Mouse (Mus musculus) small intestine, adult 2 months (tissue): ENCODE measurements around the gene Zmym4. TPM values are rescaled to one million over a fixed set of nuclear protein-coding genes. Genes with fewer than 3 reads are reported as not detected.
"Not testable (repeated sequence)": the region's sequence is repeated elsewhere in the genome, so short reads cannot be mapped to it uniquely, and the experiment has no call there.

Experiments
- H3K27ac ChIP-seq: fragments of 200-500 bp; 2 replicates; pipeline ENCODE4 v1.5.1; 2012; ENCODE audit warnings: low read depth, low read length, control low read depth, inconsistent platforms; ENCODE audit not compliant: insufficient read depth
- H3K27me3 ChIP-seq: fragments of 200-500 bp; 2 replicates; pipeline ENCODE4 v1.6.1; 2012; ENCODE audit warnings: mild to moderate bottlenecking, moderate library complexity, low read length, inconsistent platforms; ENCODE audit not compliant: control insufficient read depth, insufficient read depth
- H3K36me3 ChIP-seq: fragments of 200-500 bp; 2 replicates; pipeline ENCODE4 v1.6.1; 2012; ENCODE audit warnings: mild to moderate bottlenecking, low read length, control low read depth, inconsistent platforms; ENCODE audit not compliant: control insufficient read depth, insufficient read depth
- H3K4me1 ChIP-seq: fragments of 200-500 bp; 2 replicates; pipeline ENCODE4 v1.6.1; 2012; ENCODE audit warnings: low read length, inconsistent platforms, mixed read lengths; ENCODE audit not compliant: control insufficient read depth, insufficient read depth, insufficient read length
- H3K4me3 ChIP-seq: fragments of 200-500 bp; 2 replicates; pipeline ENCODE4 v1.5.1; 2012; ENCODE audit warnings: low read depth, mild to moderate bottlenecking, control low read depth, inconsistent platforms, low read length, moderate library complexity
- CTCF ChIP-seq: fragments of 200-500 bp; IDR thresholded peaks from 2 replicates; pipeline ENCODE4 v1.5.1; 2012; ENCODE audit warnings: low read depth, mild to moderate bottlenecking, control low read depth, inconsistent platforms, low read length, moderate library complexity, mixed read lengths; ENCODE audit not compliant: insufficient replicate concordance, insufficient read length; ENCODE audit errors: extremely low read depth
- POLR2A ChIP-seq: fragments of 200-500 bp; IDR thresholded peaks from 2 replicates; pipeline ENCODE4 v1.6.1; 2012; ENCODE audit warnings: low read depth, mild to moderate bottlenecking, control low read depth, inconsistent platforms, low read length, moderate library complexity
- WGBS: fragments of 180-500 bp; shearing (Covaris S2); methylation state at CpG from one replicate; pipeline ENCODE4 v1.1.7; 2018; 5-methylcytosine and 5-hydroxymethylcytosine counted together
- polyA plus RNA-seq: library from polyadenylated mRNA; depleted of rRNA; stranded (reverse); fragments of >200 nt; gene quantifications from 2 replicates; pipeline ENCODE4 v1.2.3, GENCODE M21; 2012

Gene Zmym4
- polyA plus RNA-seq, 1 experiment = 0.74 TPM

DNA sequence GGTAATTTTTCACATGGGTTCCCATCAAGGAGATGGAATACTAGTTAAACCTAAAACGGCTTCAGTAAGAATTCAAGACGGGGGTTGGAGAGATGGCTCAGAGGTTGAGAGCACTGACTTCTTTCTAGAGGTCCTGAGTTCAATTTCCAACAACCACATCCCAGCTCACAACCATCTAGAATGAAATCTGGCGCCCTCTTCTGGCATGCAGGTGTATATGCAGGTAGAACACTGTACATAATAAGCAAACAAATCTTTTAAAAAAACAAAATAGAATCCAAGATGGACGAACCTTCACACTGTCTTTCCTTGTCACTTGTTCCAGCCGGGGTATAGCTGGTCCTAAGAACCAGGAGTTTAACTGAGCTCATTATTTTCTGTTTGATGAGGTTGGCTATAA, 24.4 kb upstream of the Zmym4 start:
- TF ChIP-seq POLR2A (no peak), CTCF (no peak)
- 61% methylated on average over 5 of the region's 5 CpGs for WGBS
- H3K4me3 ChIP-seq = no peak overlapping the region
- H3K4me1 ChIP-seq = no peaks in the 10 kb centered on the region
- H3K27ac ChIP-seq = no peak overlapping the region
- H3K27me3 ChIP-seq = no peaks in the 10 kb centered on the region
- H3K36me3 ChIP-seq = no peaks in the 10 kb centered on the region

DNA sequence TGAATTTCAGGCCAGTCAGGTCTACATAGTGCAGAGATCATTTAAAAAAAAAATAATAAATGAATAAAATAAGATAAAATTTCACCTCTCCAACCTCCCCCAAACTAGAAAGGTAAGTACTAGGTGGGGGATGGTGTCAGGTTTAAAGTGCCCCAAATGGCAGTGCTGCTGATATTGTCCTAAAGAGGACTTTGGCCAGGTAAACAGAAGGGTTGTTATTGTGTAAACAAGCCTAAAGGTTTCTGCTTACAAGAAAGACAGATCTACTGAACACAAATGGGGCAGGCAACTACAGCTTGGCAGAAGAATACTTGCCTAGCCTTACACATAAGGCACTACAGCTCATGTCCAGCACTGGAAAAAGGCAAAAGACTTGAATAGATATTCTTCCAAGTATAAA, 22.6 kb upstream of the Zmym4 start:
- no peak for TF ChIP-seq CTCF
- TF ChIP-seq POLR2A = no peak
- H3K4me3 ChIP-seq = no peak overlapping the region
- no peaks in the 10 kb centered on the region for H3K27me3 ChIP-seq
- H3K27ac ChIP-seq = no peak overlapping the region
- no peaks in the 10 kb centered on the region for H3K4me1 ChIP-seq
- H3K36me3 ChIP-seq = no peaks in the 10 kb centered on the region

DNA sequence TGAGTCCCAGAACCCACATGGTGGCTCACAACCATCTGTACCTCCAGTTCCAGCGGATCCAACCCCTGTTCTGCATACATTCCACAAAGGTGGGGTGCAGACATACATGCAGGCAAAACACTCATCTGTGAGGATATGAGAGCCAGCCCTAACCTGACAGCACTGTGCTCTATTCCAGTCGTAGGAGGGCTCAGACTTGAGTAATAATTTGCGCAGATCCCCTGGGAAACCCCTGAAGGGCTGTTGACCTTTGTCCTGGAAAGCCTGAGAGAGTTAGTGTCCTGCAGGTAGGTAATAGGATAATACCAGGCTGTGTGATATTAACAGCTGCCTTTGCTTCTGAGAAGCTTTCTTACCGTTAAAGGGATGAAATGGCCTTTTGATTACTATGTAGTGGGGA, 20.6 kb upstream of the Zmym4 start:
- WGBS = 67% methylated on average over 4 of the region's 4 CpGs
- Histone ChIP-seq H3K4me1 (no peaks in the 10 kb centered on the region), H3K4me3 (no peak overlapping the region), H3K27ac (no peak overlapping the region), H3K27me3 (no peaks in the 10 kb centered on the region), H3K36me3 (no peaks in the 10 kb centered on the region)
- TF ChIP-seq POLR2A (no peak), CTCF (no peak)

DNA sequence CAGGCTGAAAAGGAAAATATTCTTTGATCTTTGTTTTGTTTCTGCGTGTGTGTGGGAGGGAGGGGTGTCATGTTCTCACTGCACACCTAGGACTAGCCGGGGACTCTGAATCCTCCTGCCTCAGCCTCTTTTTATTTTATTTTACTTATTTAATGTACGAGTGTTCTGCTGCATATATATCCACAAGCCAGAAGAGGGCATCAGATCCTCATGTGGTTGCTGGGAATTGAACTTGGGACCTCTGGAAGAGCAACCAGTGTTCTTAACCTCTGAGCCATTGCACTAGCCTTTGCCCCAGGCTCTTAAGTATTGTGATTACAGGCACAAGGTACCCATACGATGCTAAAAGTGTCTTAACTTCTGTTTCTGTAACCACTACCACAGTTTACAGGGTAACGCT, 18.8 kb upstream of the Zmym4 start:
- Histone ChIP-seq H3K36me3 (no peaks in the 10 kb centered on the region), H3K27me3 (no peaks in the 10 kb centered on the region), H3K4me3 (no peak overlapping the region), H3K27ac (no peak overlapping the region), H3K4me1 (no peaks in the 10 kb centered on the region)
- WGBS = 80% methylated on average over 5 of the region's 5 CpGs
- TF ChIP-seq CTCF = no peak
- TF ChIP-seq POLR2A = no peak

DNA sequence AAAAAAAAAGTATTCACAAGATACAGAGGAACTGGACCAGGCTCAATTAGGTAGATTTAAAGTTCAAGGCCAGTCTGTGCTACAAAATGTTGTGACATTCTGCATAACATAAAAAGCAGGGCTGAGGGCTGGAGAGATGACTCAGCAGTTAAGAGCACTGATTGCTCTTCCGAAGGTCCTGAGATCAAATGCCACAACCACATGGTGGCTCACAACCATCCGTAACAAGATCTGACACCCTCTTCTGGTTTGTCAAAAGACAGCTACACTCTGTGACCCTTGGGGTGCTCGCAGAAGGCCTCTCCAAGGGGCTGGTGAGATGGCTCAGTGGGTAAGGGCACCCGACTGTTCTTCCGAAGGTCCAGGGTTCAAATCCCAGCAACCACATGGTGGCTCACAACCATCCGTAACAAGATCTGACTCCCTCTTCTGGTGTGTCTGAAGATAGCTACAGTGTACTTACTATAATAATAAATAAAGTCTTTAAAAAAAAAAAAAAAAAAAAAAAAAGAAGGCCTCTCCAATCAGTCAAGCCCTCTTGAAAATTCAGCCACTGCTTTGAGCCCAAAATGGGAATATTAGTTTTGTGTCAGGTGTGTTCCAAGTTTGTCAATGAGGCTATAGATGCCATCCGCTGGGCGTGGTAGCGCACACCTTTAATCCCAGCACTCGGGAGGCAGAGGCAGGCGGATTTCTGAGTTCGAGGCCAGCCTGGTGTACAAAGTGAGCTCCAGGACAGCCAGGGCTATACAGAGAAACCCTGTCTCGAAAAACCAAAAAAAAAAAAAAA, 16.0 kb upstream of the Zmym4 start:
- H3K27ac ChIP-seq, H3K36me3 ChIP-seq, H3K4me1 ChIP-seq, H3K27me3 ChIP-seq, H3K4me3 ChIP-seq: not testable (repeated sequence)
- WGBS = 86% methylated on average over 13 of the region's 13 CpGs

DNA sequence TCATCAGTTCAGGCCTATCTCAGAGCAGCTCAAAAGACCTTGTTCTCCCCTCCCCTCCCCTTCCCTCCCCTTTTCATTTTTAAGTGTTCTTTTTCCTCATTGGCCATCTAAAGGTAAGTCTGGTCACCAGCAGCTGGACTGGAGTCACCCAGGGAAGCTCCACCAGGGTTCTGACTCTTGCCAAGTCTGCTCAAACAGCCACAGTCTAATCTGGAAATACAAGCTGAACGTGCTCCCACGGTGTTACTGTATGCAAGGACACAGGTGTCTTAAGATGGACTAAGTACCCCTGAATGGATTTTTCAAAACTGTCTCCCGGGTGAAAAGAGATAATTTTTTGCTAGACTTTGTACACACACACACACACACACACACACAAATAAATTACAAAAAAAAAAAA, 15.4 kb upstream of the Zmym4 start:
- 34% methylated on average over 3 of the region's 3 CpGs for WGBS
- Histone ChIP-seq H3K4me3 (no peak overlapping the region), H3K27me3 (no peaks in the 10 kb centered on the region), H3K4me1 (no peaks in the 10 kb centered on the region), H3K36me3 (no peaks in the 10 kb centered on the region), H3K27ac (no peak overlapping the region)
- TF ChIP-seq CTCF (no peak), POLR2A (no peak)

DNA sequence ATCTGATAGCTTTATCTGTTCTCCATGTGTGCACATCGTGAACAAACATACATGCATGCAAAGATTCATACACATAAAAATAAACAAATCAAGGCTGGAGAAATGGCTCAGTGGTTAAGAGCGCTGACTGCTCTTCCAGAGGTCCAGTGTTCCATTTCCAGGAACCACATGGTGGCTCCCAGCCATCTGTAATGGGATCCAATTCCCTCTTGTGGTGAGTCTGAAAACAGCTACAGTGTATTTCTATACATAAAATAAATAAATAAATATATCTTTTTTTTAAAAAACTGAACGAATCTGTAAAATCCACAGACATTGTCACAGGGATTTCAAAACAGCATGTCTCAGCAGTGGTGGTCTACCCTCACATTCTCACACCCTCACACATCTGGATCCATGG, 10.8 kb upstream of the Zmym4 start:
- TF ChIP-seq CTCF (no peak), POLR2A (no peak)
- 72% methylated on average over 3 of the region's 3 CpGs for WGBS
- no peaks in the 10 kb centered on the region for H3K36me3 ChIP-seq

DNA sequence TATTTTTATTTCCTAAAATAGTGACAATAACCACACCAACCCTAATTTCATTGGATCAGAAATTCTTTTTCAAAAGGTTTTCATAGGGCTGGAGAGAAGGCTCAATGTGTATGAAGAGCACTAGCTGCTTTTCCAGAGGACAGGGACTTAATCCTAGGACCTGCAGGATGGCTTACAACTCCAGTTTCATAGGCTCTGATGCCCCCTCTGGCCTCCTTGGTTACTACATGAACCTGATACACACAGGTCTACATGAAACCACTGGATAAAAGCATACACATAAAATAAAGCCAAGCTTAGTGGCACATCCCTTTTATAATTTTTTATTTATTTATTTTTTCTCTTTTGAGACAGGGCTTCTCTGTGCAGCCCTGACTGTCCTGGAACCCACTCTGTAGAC, 9.5 kb upstream of the Zmym4 start:
- H3K27ac ChIP-seq = no peak overlapping the region
- no peaks in the 10 kb centered on the region for H3K27me3 ChIP-seq
- no peaks in the 10 kb centered on the region for H3K4me1 ChIP-seq
- no peak overlapping the region for H3K4me3 ChIP-seq
- no peaks in the 10 kb centered on the region for H3K36me3 ChIP-seq
- no peak for TF ChIP-seq POLR2A
- no peak for TF ChIP-seq CTCF

More for the DNA sequence above, 10.8 kb upstream of the Zmym4 start:
- no peaks in the 10 kb centered on the region for H3K4me1 ChIP-seq
- H3K4me3 ChIP-seq = no peak overlapping the region
- no peak overlapping the region for H3K27ac ChIP-seq
- H3K27me3 ChIP-seq = no peaks in the 10 kb centered on the region
